Mouse (Mus musculus) liver, embryonic 12.5 days (tissue): ENCODE measurements around the gene Utp3. TPM values are rescaled to one million over a fixed set of nuclear protein-coding genes. Genes with fewer than 3 reads are reported as not detected.
A peak's percentile ranks its signal among the peaks of the same experiment; 100 is the strongest.

ENCODE experiments used
- ATAC-seq: fragments of 200-750 bp; cut with Nextera tagmentation; 2 replicates; pipeline ENCODE4 v1.8.0; 2017; ENCODE audit warnings: moderate number of reproducible peaks, mild to moderate bottlenecking, moderate library complexity
- H3K27ac ChIP-seq: fragments of 300-500 bp; sonication (generic); 2 replicates; pipeline ENCODE4 v1.5.1; 2016; ENCODE audit warnings: mild to moderate bottlenecking
- H3K27me3 ChIP-seq: fragments of 300-500 bp; sonication (generic); replicated peaks from 2 replicates; pipeline ENCODE4 v1.6.1; 2016; ENCODE audit warnings: mild to moderate bottlenecking, moderate library complexity
- H3K36me3 ChIP-seq: fragments of 300-500 bp; sonication (generic); 2 replicates; pipeline ENCODE4 v1.6.1; 2016; ENCODE audit warnings: mild to moderate bottlenecking, moderate library complexity
- H3K4me1 ChIP-seq: fragments of 300-500 bp; sonication (generic); 2 replicates; pipeline ENCODE4 v1.6.1; 2016
- H3K4me2 ChIP-seq: fragments of 300-500 bp; sonication (generic); 2 replicates; pipeline ENCODE4 v1.6.1; 2016; ENCODE audit warnings: mild to moderate bottlenecking, moderate library complexity
- H3K4me3 ChIP-seq: fragments of 300-500 bp; sonication (generic); 2 replicates; pipeline ENCODE4 v1.5.1; 2016; ENCODE audit warnings: mild to moderate bottlenecking, moderate library complexity
- H3K9ac ChIP-seq: fragments of 300-500 bp; sonication (generic); 2 replicates; pipeline ENCODE4 v1.6.1; 2016; ENCODE audit warnings: mild to moderate bottlenecking, moderate library complexity
- H3K9me3 ChIP-seq: fragments of 300-500 bp; sonication (generic); replicated peaks from 2 replicates; pipeline ENCODE4 v1.6.1; 2016; ENCODE audit warnings: mild to moderate bottlenecking, moderate library complexity
- WGBS: fragments of 180-500 bp; shearing (Covaris S2); methylation state at CpG from one replicate; pipeline ENCODE4 v1.1.7; 2016; ENCODE audit not compliant: insufficient replicate concordance; 5-methylcytosine and 5-hydroxymethylcytosine counted together
- polyA plus RNA-seq: library from polyadenylated mRNA; unstranded; fragments of >200 nt; fragmentation: Nextera tagmentation; extraction: Ambion mirVana; gene quantifications from 2 replicates; pipeline ENCODE4 v1.2.1, GENCODE M21; 2016

Gene Utp3
- polyA plus RNA-seq, 1 experiment from 2014 or later = 52.3 TPM

- H3K27ac ChIP-seq = no peak overlapping the region
- peaks cover 25% of the 10 kb centered on the region for H3K4me1 ChIP-seq
- H3K9ac ChIP-seq = no peak overlapping the region
- ATAC-seq = no peak
- no peaks in the 10 kb centered on the region for H3K9me3 ChIP-seq
- no peaks in the 10 kb centered on the region for H3K27me3 ChIP-seq
- H3K36me3 ChIP-seq = peaks cover 10% of the 10 kb centered on the region
- no peak overlapping the region for H3K4me3 ChIP-seq
- 48% methylated on average over 1 of the region's 1 CpGs for WGBS
- no peak overlapping the region for H3K4me2 ChIP-seq
Observed at GRCm38 (mm10) chr5:88558991-88559390, 4.7 kb downstream of the Utp3 start.

GRCm38 (mm10) chr5:88561080-88561814, 7.0 kb downstream of the Utp3 start:
- H3K27me3 ChIP-seq = no peaks in the 10 kb centered on the region
- H3K36me3 ChIP-seq = no peaks in the 10 kb centered on the region; the same call in 1 of the 2 replicates
- no peak overlapping the region for H3K27ac ChIP-seq
- H3K9me3 ChIP-seq = no peaks in the 10 kb centered on the region
- peaks cover 30% of the 10 kb centered on the region for H3K4me1 ChIP-seq
- H3K4me2 ChIP-seq = no peak overlapping the region
- no peak overlapping the region for H3K9ac ChIP-seq
- 72% methylated on average over 9 of the region's 9 CpGs for WGBS
- H3K4me3 ChIP-seq = no peak overlapping the region
- ATAC-seq = no peak

DNA sequence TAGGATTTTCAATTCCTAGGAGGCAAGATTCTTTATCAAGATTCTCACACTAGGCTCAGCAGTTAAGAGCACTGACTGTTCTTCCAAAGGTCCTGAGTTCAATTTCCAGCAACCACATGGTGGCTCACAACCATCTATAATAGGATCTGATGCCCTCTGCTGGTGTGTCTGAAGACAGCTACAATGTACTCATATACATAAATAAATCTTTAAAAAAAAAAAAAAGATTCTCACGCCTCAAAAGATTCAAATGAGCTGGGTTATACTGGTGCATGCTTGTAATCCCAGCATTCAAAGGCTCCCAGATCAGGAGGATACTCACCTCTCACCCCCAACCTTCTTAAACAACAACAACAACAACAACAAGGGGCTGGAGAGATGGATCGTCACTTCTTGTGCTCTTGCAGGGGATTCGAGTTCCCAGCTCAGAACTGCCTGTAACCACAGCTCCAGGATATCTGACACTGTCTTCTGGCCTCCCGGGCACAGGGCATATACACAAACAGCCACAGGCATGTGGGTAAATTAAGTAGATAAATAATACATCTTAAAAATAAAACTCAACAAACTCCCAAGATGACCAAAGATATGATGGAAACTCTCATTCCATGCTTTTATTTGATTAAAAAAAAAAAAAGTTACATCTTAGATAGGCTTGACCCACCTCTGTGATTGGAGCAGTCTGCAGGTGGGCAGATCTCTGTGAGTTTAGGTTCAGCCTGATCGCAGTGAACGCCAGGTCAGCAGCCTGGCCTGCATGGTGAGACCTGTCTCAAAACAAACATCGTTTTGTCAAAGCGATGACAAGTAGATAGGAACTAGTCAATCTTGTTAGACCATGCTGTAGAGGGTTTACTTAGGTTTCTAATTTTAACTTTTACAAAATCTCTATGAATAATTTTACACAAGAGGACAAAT, 8.9 kb downstream of the Utp3 start:
- Histone ChIP-seq H3K9ac (no peak overlapping the region), H3K4me1 (peaks cover 27% of the 10 kb centered on the region), H3K27ac (no peak overlapping the region), H3K9me3 (no peaks in the 10 kb centered on the region), H3K27me3 (no peaks in the 10 kb centered on the region), H3K4me2 (no peak overlapping the region), H3K36me3 (no peaks in the 10 kb centered on the region), H3K4me3 (no peak overlapping the region)
- WGBS = 59% methylated on average over 8 of the region's 8 CpGs
- ATAC-seq = no peak

DNA sequence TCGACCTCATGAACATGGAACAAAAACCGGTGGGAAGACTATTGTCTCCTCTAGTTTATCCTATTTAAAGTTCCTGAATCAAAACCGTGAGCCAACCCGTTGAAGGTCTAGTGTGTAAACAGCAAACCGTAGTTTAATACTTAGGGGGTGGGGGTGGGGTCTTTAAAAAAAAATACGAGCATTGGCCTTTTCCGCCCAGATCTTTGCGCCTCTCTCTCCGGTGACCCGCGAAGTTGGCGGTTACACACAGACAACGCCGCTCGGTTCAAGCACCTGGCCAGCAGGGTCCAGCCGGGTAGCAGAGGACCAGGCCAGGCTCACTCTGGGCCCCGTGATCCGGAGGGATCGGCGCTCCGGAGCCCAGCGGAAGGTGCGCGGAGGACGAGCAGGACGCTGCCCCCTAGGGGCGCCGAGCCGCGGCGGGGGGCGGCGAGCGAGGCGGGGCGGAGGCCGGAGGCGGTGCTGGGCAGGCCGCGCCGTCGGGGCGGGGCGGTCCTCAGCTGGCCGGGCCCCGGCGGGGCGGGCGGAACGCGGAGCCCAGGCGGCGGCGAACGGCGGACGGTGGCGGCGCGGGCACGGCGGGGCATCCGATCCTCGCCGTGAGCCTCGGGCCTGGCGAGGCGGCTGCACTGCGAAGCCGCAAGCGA, 10.4 kb downstream of the Utp3 start, which contains the start of gene Rufy3:
Gene Rufy3 (plus strand): TSS at position 540 of the 647 bp plus-strand sequence.
- WGBS = under 1% methylated on average over 57 of the region's 71 CpGs
- Histone ChIP-seq H3K4me2 (peak within 1 kb of the TSS; percentile 100), H3K27ac (peak within 1 kb of the TSS; percentile 84), H3K4me1 (peaks cover 27% of the 10 kb centered on the region), H3K9ac (peak within 1 kb of the TSS; percentile 89), H3K36me3 (no peaks in the 10 kb centered on the region), H3K4me3 (peak within 1 kb of the TSS; percentile 89), H3K27me3 (no peaks in the 10 kb centered on the region), H3K9me3 (no peaks in the 10 kb centered on the region)
- ATAC-seq = peak; percentile 90

DNA sequence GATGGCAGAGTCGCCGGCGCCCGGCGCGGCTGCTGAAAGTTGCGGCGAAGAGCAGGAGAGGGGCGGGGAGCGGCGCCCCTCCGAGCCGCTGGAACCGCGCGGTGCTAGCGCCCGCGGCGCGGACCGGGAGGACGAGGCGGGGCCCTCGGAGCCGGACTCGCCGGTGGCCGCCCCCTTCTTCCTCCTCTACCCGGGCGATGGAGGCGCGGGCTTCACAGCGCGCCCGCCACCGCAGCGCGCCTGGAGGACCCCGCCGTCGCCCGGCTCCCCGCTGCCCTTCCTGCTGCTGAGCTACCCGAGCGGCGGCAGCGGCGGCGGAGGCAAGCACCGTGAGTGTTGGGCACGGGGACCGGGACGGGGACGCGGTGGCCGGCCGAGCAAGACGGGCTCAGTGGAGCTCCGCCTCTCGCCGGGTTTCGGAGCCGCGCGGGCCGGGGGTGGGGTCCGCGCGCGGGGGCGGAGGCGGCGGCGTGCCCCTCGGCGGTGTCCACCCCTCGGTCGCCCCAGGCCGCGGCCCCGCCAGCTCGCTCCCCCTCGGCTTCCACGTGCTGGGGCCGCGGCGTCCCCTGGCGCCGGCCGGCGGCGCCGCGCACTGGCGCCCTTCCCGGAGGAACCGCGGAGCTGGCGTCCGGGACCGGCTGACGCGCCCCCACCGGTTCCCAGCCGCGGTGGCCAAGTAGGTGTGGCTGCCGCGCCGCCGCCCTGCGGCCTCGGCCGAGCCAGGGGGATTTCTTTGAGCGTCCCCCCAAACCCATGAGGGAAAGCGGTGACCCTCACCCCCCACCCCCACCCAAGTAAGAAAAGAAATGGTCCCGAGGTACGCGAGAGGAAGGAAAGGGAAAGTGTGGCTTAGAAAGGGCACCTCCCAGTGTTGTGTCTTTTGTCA, 11.1 kb downstream of the Utp3 start:
- WGBS = under 1% methylated on average over 93 of the region's 119 CpGs
- no peaks in the 10 kb centered on the region for H3K27me3 ChIP-seq
- peak; percentile 74 for ATAC-seq

GRCm38 (mm10) chr5:88566034-88566841, 12.0 kb downstream of the Utp3 start:
- H3K9me3 ChIP-seq = no peaks in the 10 kb centered on the region
- H3K27ac ChIP-seq = peak overlapping the region; percentile 84
- H3K4me3 ChIP-seq = peak overlapping the region; percentile 89
- 5% methylated on average over 14 of the region's 14 CpGs for WGBS
- H3K9ac ChIP-seq = peak overlapping the region; percentile 89
- peaks cover 27% of the 10 kb centered on the region for H3K4me1 ChIP-seq
- no peaks in the 10 kb centered on the region for H3K27me3 ChIP-seq
- H3K4me2 ChIP-seq = peak overlapping the region; percentile 100
- ATAC-seq = peak; percentile 46
- H3K36me3 ChIP-seq = peaks cover 8% of the 10 kb centered on the region; the same call in 1 of the 2 replicates

More for the DNA sequence above, 11.1 kb downstream of the Utp3 start:
- Histone ChIP-seq H3K9me3 (no peaks in the 10 kb centered on the region), H3K4me2 (peak overlapping the region; percentile 100), H3K4me1 (peaks cover 27% of the 10 kb centered on the region), H3K9ac (peak overlapping the region; percentile 89), H3K27ac (peak overlapping the region; percentile 84), H3K36me3 (peaks cover 4% of the 10 kb centered on the region; the same call in 1 of the 2 replicates), H3K4me3 (peak overlapping the region; percentile 89)

GRCm38 (mm10) chr5:88569541-88569940, 15.3 kb downstream of the Utp3 start:
- H3K4me3 ChIP-seq = no peak overlapping the region
- H3K9ac ChIP-seq = no peak overlapping the region
- no peak for ATAC-seq
- H3K27me3 ChIP-seq = no peaks in the 10 kb centered on the region
- H3K27ac ChIP-seq = no peak overlapping the region
- no peak overlapping the region for H3K4me2 ChIP-seq
- peaks cover 8% of the 10 kb centered on the region; the same call in 1 of the 2 replicates for H3K36me3 ChIP-seq
- H3K9me3 ChIP-seq = no peaks in the 10 kb centered on the region
- H3K4me1 ChIP-seq = peaks cover 19% of the 10 kb centered on the region
- 86% methylated on average over 3 of the region's 3 CpGs for WGBS

DNA sequence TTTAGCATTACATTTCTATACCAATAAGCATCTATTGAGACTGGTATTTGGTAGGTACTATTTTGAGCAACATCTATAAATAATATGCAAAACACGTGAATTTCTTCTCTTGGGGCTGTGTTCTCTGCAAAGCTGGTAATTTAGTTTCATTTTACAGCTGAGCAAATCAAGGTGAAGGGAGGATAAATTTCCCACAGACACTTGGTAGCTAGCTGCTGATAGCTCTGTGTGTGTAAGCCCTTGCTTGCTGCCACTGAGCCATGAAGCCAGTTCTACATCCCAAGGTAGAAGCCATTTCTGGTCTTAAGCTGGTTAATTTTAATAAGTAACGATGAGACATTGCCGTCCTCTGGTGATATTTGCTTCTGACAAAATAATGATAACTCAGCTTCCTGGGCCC, 20.6 kb downstream of the Utp3 start:
- 78% methylated on average over 3 of the region's 3 CpGs for WGBS
- no peak overlapping the region for H3K4me3 ChIP-seq
- no peak overlapping the region for H3K4me2 ChIP-seq
- H3K27ac ChIP-seq = no peak overlapping the region
- H3K9me3 ChIP-seq = no peaks in the 10 kb centered on the region
- H3K27me3 ChIP-seq = no peaks in the 10 kb centered on the region
- no peaks in the 10 kb centered on the region for H3K4me1 ChIP-seq
- no peak for ATAC-seq
- H3K36me3 ChIP-seq = peaks cover 8% of the 10 kb centered on the region; the same call in 1 of the 2 replicates
- no peak overlapping the region for H3K9ac ChIP-seq

DNA sequence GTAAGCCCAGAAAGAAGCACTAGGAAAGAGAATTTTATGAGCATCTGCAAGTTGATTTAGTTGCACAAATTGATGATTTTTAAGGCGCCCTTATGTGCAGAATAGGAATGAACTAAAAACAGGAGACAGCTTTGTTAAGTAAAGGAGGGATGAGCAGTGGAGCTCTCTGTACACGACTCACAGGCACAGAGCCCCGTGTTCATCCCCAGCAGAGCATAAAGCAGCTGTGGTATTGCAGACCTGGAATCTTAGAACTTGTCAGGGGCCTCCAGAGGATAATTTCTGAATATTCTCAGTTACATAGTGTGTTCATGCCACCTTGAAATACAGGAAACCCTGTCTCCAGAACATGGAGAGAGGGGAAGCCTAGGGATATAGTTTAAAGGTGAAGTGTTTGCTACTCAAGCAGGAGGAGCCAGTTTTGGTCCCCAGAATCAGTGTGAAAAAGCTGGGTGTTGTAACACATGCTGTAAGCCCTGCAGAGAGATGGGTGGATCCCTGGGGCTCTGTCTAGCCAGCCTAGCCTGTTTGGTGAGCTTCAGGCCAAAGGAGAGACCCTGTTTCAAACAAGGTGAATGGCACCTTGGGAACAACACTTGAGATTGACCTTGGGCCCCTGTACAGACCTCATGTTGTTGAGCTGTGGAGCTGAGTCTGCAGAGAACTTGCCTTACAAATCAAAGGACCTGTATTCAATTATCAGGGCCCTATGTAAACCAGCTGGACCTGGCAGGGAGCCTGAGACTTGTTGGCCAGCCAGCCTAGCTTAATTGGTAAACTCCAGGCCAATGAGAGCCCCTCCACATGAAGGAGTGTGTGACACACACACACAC, 21.5 kb downstream of the Utp3 start:
- Histone ChIP-seq H3K4me1 (no peaks in the 10 kb centered on the region), H3K9ac (no peak overlapping the region), H3K27ac (no peak overlapping the region), H3K4me2 (no peak overlapping the region), H3K36me3 (0 out of 2 replicates have a peak, but pooled peaks cover 2% of the 10 kb centered on the region), H3K4me3 (no peak overlapping the region), H3K9me3 (no peaks in the 10 kb centered on the region), H3K27me3 (no peaks in the 10 kb centered on the region)
- 54% methylated on average over 3 of the region's 3 CpGs for WGBS
- ATAC-seq = no peak

DNA sequence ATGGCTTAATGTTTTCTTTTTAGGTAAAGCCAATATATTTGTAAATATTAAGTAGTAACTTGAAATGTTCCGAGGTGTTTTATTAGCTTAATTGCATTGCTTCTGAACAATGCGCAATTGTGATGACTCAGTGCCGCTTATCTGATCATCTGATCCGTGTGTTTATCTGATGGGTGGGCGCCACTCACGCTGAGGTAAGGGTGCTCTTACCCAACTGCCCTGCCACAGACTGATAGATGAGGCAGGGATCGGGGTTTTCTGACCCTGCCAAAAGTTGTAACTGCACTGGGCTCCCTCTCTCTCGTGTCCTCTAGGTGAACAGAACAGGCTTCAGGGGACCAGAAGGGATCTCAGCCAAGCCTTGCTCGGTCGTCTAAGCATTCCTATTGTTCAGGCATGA, 26.4 kb downstream of the Utp3 start:
- peaks cover 15% of the 10 kb centered on the region for H3K4me1 ChIP-seq
- no peak overlapping the region for H3K4me2 ChIP-seq
- no peaks in the 10 kb centered on the region for H3K36me3 ChIP-seq
- no peak overlapping the region for H3K9ac ChIP-seq
- no peaks in the 10 kb centered on the region for H3K9me3 ChIP-seq
- H3K27ac ChIP-seq = no peak overlapping the region
- no peak for ATAC-seq
- no peak overlapping the region for H3K4me3 ChIP-seq
- WGBS = 66% methylated on average over 10 of the region's 10 CpGs
- H3K27me3 ChIP-seq = no peaks in the 10 kb centered on the region
